Mouse (Mus musculus): ENCODE data around the gene Gcsam.

- TF ChIP-seq CTCF (IDR thresholded peaks at IDR 0.05; ENCODE audit: low read depth), result no peak
- TF ChIP-seq EP300 (IDR thresholded peaks at IDR 0.05; ENCODE audit: low read depth), result no peak
Observed at GRCm38 (mm10) chr16:45625342-45625741, 15.2 kb downstream of the Gcsam start.
